Mouse (Mus musculus): ENCODE measurements around the gene Prpf8.
"Not testable (repeated sequence)": the region's sequence is repeated elsewhere in the genome, so short reads cannot be mapped to it uniquely, and the experiment has no call there.

The Prpf8 gene

DNA sequence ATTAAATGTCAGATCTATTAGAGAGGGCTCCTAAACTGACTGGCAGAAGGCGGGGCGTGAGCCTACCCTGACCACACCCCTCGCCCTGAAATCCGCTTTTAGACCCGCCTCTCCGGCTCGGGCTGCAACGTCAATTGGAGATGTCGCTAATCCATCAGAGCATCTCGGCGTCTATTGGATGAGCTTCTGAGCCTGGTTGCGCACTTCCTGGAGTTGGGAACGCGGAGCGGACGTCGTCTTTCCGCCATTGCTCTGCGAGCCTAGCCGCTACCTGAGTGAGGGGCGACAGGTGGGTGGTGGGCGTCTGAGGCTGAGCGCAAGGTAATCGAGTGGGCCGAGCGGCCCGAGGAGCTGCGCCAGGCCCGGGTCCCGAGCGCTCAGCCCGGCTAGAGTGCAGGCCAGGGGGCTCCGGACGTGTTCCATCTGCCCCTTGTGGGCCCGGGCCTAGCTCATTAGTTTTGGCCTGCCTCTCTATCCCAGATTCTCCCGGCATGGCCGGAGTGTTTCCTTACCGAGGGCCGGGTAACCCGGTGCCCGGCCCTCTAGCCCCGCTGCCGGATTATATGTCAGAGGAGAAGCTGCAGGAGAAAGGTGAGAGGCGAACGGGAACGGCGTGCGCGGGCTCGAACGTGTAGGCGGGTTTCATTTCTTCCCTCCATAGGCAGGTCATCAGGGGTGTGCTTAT, at the start of gene Prpf8:
Gene Prpf8 (plus strand): TSS at position 216 of the 685 bp plus-strand sequence.
- peak; percentile 98 for DNase-seq

- no peak for DNase-seq
Measured at GRCm38 (mm10) chr11:75438194-75438593, 48.4 kb upstream of the Prpf8 start.

DNA sequence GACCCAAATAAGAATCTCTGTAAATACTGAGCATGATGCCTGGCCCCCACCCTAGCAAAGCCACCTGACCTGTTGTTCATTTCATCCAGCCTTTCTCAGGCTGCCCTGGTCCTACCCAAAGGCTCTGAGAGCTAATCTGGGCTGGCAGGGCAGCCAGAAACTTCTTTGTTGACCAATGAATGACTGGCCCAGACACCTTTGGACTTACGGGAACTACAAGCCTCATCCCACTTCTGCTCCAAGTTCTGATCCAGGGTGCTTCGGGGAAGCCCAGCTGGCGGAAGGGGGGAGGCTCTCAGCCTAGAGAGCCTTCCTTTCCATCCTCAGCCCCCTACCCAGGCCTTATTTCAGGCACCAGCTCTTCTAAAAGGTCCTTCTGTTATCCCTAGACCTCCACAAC, 47.8 kb upstream of the Prpf8 start:
- peak; percentile 51 for DNase-seq

DNA sequence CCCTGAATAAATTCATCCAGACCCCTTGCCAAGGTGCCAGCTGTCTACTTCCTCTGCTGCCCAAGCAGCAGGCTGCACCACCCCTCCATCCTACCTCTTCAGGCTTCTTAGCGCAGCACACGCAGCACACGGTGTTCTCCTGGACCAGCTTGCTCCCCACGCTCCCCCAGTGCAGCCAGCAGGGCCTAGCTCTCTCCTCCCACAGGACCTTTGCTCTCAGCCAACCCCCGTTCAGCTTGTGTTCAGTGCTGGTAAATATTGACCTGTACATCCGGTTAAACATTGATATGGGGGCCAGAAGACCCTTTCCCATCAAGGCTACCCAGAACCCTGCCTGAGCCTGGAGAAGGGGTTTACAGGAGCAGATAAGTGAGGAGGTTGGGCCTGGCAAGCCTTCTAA, 47.3 kb upstream of the Prpf8 start, which contains the start of gene Serpinf2:
Gene Serpinf2 (minus strand): TSS at position 229 of the 400 bp plus-strand sequence.
- peak; percentile 74 for DNase-seq

- no peak for DNase-seq
Measured at GRCm38 (mm10) chr11:75439951-75440350, 46.7 kb upstream of the Prpf8 start.

DNA sequence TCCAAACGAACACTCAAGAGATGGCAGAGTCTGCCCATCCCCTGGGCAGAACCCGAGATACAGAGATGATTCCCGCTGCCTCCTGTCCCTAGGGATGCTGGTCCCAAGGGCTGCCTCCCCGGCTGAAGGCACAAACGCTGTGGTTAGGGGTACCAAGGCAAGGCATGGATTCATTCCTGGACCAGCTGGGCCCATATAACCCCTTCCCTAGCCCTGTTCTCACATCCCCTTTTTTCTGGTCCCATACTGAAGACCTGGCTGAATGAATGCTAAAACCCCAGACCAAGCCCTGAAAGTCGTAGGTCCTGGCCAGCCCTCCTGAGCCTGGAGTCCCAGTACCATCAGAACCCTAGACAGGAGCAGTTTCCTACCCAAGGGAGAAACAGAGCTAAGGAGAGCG, 45.6 kb upstream of the Prpf8 start:
- DNase-seq, result no peak

- DNase-seq, result peak; percentile 40
Measured at GRCm38 (mm10) chr11:75441601-75442000, 45.0 kb upstream of the Prpf8 start.

GRCm38 (mm10) chr11:75443711-75444110, 42.9 kb upstream of the Prpf8 start:
- DNase-seq, result peak; percentile 93

DNA sequence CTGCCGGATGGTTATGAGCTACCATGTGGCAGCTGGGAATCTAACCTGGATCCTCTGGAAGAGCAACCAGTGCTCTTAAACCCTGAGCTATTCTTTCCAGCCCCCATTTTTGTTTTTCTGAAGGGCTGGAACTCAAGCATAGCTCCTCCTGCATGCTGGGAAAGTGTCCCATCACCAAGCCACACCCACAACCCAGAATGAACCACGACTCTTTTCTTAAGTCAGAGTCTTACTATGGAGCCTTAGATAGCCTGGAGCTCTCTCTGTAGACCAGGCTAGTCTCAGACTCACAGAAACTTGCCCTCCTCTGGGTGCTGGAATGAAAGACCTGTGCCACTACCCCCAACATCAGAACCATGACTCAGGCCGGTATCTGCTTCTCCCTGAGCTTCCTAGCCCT, 38.0 kb upstream of the Prpf8 start:
- DNase-seq, result no peak

DNA sequence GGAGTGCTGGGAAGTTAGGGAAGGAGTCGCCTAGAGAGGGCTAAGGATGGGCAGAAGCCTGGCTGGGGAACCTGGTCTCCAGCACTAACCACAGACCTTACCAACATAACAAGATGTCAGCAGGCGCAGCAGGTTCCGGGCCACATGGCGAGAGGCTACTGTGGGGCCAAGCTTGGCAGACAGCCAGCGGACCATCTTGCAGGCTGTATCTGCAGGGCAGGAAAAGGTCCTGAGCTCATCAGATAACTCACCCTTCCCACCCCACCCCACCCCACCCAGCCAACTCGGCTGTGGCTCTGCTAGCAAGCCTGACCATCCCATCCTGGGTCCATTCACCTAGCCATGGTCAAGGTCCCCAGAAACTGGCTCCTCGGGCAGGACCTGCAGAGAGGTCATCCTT, 36.9 kb upstream of the Prpf8 start:
- no peak for DNase-seq

- DNase-seq, result no peak
Measured at GRCm38 (mm10) chr11:75450304-75450908, 36.2 kb upstream of the Prpf8 start.

- DNase-seq, result no peak
Measured at GRCm38 (mm10) chr11:75450936-75451335, 35.7 kb upstream of the Prpf8 start.

DNA sequence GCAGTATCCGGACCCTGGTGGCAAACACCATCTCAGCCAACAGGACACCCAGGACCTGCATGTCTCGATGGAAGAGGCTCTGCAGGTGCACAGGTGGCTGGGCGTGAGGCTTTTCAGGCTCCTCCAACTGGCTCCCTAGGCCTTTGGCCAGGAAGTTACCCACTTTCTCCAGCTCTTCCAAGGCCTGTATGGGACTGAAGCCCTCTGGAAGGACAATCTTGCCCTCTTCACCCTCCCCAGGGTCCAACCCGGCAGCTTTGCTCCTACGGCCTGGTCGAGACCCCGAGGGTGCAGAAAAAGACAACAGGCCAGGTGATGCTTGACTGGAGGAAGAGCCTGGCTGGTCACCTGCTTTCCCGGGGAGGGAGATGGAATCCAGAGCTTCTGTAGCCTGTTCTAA, 34.5 kb upstream of the Prpf8 start:
- no peak for DNase-seq

DNA sequence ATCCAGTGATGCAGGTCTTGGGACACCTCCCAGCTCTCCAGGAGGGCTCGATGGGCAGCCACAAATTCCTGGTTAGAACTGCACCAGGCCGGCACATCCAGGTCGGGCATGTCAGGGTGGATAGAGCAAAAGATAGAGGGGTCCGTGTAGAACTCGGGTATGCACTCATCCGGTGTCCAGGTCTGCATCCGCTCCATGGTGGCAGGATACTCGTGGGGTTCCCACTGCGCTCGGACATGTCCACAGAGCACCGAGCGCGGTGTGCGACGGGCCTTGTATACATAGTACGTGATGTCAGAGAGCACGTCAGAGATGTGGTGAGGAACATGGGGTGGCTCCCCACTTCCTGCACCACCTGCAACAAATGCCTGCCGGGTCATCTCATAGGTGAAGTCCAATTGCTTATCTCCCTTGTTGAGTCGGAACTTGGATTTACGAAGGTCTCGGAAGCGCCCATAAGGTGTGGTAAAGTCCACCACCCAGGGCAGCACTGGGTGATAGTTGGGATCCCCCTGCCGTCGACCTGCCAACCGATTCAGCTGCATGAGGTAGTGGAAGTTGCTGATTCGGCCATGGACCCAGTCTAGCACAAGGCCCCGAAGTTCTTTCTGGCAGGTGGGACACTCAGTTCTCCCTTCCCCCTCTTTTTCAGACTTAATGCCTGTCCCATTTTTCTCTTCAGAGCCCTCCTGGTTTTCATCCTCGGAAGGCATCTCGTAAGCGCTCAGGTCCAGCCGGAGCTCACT, 33.6 kb upstream of the Prpf8 start:
- no peak for DNase-seq

DNA sequence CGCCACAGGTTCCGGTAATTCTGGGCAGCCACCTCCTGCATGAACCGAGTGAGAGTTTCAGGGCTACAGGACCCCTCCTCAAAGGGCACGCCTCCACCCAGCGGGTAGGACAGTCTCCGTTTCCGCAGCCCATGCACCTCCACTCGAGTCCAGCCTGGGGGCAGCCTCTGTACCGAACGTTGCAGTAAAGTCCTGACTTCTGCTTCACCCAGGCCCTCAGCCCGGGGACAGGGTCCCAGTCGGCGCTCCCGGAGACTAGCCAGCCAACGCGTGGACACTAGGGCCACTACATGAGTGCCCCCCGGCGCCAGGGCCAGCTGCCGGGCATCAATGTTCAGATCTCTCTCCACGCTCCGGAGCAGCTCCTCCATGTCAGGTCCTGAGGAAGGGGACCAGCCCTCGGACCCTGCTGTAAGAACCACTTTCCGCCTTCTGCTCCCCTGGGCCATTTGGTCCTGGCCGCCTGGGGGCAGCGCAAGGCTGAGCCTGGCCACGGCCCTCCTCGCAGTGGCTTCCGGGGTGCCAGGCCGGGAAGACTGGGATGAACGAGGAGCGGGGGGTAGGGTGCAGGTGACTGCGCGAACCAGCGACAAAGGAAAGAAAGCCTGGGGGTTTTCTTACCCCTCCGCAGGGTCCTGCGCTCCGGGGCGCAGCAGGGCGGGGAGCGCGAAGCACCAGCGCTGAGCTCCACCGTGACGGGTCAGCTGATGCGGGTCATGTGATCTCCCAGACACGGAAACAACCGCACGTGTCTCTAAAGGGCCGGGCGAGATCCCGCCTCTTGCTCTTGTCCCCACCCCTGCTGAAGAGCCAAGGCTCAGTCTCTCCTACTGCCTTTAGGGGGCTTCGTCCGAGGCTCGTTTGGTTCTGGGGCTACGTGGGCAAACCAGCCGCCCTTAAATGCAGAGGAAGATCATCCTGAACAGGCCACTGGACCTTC, 32.4 kb upstream of the Prpf8 start, which contains the start of gene Wdr81:
Gene Wdr81 (minus strand): TSS at position 727 of the 940 bp plus-strand sequence.
- peak; percentile 90 for DNase-seq

DNA sequence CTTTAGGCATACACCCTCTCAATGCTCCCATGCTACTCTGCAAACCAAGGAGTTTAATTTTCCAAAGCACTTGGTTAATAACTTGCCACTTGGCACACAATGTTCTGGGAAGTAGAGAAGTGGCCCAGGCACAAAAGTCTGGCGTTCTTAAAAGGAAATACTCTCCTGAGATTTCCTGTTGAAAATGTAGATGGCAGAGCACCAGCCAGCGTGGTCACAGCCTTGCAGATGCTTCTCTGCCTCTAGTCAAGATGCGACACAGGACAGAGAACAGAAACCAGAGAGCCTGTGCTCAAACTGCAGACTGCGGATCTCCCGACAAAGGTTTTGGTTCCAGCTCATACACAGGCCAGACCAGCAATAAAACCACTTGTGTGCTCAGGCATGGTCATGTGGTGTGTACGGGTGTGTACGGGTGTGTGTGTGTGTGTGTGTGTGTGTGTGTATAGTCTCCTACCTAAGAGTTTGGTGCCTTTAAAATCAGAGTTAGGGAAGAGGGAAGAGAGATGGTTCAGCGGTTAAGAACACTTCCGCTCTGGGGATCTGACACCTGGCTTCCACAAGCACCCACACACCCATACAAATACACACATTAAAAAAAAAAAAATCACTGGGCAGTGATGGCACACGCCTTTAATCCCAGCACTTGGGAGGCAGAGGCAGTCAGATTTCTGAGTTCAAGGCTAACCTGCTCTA, 31.4 kb upstream of the Prpf8 start:
- no peak for DNase-seq

- DNase-seq, result not testable (repeated sequence)
Measured at GRCm38 (mm10) chr11:75455971-75456370, 30.6 kb upstream of the Prpf8 start.

DNA sequence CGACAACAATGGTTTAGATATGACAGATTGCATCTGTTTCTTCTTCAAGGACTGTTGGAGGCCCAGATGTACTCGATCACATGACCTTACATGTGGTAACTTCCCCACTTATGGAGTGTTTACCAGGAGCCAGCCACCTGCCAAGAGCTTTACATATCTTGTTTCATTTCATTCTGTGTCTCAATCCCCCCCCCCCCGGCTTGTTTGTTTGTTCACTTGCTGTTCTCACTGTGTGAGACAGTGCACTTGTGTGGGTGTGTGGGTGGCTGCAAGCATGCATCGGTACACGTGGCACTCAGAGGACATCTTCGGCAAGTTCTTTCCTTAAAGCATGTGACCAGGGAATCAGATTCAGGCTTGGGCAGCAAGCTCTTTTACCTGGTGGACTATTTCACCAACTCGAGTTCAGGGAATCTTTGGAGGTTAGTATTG, 30.2 kb upstream of the Prpf8 start:
- no peak for DNase-seq

- no peak for DNase-seq
Measured at GRCm38 (mm10) chr11:75458169-75458568, 28.4 kb upstream of the Prpf8 start.

DNA sequence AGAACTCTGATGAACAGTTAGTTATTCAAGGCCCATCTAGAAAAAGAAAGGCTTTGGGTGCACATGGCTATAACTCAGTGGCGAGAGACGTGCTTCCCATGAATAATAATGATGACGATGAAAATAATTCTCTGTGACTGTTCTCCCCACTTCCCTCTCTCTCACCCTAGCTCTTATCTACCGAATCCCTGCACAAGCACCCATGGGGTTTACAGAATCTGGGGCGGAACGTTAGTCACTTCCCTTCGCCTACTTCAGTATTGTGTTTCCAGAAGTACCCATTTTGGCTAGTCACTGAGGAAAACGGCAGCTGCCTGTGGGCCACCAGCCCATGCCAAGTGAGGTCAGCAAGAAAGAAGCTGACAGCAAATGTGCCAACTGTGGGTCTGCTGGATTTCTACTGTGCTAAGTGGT, 28.0 kb upstream of the Prpf8 start:
- peak; percentile 32 for DNase-seq

DNA sequence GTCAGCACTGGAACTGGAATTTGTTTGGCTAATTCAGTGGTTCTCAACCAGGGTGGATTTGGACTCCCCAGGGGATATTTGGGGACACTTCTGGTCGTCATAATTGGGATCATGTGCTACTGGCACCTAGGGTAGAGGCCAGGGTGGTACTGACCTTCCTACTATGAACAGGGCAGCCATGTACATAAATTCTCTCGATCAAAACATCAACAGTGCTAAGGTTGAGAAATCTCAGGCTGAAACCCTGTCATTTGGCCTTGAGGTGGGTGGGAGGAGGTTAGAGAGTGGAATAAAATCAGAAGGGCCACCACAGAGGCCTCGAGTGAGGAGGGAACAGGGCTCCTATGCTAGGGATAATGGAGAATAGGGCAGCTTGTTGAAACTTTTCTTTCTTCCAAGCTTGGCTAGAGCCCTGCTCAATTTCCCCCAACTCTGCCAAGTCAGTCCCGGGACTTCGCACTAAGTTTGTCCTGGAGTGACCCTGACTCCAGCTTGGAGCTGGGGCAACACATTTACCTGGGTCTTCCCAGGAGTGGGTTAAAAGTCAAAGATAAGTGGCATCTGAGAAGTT, 27.4 kb upstream of the Prpf8 start:
- DNase-seq, result peak; percentile 62

- no peak for DNase-seq
Measured at GRCm38 (mm10) chr11:75459751-75460102, 26.9 kb upstream of the Prpf8 start.
